Mouse (Mus musculus) 3134 (cell line): ENCODE measurements around the gene Srrm3.

ENCODE experiments used
- DNase-seq: peaks from one replicate; pipeline ENCODE4 v3.0.0-alpha.2; 2011; ENCODE audit warnings: low spot score; ENCODE audit not compliant: insufficient read length; ENCODE audit errors: extremely low read depth

The Srrm3 gene

DNA sequence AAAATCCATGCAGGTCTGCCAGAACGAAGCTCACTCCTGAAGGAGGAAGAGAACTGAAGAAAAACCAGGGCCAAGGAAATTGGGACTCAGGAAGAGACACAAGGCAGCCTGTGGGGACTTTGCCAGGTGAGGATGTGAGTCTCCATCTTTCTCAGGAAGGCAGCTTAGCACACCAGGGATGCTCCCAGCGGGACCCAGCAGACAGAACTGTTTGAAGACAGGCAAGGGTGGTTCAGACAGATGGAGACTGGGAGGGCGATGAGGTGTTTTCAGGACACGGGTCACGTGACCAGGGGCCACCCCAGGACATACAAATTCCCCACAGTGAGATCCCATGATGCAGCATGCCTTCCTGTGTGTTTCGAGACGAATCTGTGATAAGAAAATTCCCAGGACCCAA, 11.8 kb downstream of the Srrm3 start:
- DNase-seq = no peak

DNA sequence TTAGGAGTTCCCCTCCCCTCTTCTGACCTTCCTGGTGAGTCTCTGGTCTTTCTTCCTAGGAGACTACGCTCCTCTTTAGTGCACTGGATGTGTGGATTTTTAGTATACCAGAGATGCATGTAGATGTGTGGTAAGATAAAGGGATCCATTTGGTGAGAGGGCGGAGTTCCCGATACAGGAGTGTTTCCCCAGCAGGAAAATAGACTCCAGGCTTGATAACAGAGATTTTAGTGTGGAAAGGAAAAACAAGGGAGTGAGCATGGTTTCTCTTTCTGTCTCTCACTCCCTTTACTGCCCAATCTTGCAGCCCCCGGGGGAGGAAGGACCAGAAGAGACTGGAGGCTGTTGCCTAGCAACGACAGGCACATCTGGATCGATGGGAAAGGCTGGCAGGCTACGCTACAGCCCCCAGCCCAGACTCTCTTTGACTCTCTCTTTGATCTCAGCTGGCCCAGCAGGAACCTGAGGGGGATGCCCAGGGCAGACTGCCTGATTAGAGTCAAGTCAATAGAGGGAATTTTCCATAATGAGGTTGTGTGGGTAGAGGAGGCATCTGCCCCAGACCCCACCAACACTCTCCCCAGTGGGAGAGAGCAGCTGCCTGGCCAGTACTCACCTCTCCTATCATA, 15.7 kb downstream of the Srrm3 start:
- no peak for DNase-seq

DNA sequence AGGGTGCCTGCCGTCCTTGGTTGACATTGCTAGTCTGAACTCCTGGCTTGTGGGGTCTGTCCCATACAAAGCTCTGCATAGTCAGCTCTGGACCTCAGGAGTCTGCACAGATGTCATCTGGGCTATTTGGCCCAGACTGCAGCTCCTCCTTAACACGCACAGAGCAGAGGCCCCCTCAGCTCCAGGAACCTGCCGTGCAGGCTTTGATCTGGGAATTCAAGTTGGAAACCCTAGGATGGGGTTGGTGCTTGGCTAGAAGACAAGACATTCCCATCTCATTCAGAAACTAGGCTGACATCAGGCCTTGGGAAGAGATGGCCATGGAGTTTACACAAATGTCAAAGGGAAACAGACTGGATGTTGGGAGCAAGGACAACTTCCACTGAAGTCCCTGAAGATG, 17.8 kb downstream of the Srrm3 start:
- no peak for DNase-seq

DNA sequence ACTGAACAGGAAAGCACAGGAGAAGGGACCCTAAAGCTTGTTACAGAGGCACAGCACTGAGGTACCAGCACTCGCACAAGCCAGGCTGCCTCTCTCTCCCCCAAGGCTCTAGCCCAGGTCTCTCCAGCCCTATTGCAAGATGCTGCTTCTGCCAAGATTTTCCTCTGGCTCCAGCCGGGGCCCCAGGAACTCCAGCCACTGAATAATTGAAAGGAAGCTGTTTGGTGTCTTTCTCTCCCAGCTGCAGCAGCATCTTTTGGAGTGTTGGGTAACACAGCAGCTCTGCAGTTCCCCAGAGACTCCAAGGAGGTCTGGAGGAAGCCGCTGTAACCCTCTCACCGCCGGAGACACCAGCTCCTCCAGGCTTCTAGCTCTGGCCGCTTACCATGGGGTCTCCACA, 19.5 kb downstream of the Srrm3 start:
- no peak for DNase-seq

DNA sequence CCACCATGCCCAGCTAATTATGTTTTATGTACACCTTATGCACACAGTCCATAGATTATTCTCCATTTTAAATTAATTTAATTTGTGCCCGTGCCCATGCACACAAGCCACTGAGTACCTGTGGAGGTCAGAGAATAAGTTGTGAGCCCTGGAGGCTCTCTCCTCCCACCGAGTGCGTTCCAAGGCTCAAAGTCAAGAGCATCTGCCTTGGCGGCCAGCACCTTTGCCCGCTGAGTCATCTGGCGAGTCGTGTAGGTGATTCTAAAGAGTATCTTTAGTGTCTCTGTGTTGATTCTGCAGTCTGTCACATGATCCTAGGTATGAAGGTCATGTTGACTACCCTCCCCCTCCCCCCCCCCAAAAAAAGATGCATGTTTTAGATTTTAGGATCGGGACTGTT, 22.7 kb downstream of the Srrm3 start:
- no peak for DNase-seq

DNA sequence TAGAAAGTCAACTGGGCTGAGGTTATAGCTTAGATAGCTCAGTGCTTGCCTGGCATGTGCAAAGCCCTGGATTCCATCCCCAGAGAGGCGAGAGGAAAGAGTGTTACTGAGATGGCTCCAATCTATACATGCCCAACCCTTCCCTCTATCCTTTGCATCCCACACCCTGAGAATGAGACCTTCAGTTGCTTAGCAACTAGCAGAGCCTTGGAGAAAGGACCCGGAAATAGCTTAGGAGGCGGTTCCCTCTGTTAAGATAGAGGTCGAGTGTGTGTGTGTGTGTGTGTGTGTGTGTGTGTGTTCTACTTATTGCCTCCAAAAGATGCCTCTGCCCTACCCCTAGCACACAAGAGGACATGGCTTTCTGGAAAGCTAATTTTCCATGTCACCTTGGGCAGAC, 26.0 kb downstream of the Srrm3 start:
- DNase-seq = no peak

DNA sequence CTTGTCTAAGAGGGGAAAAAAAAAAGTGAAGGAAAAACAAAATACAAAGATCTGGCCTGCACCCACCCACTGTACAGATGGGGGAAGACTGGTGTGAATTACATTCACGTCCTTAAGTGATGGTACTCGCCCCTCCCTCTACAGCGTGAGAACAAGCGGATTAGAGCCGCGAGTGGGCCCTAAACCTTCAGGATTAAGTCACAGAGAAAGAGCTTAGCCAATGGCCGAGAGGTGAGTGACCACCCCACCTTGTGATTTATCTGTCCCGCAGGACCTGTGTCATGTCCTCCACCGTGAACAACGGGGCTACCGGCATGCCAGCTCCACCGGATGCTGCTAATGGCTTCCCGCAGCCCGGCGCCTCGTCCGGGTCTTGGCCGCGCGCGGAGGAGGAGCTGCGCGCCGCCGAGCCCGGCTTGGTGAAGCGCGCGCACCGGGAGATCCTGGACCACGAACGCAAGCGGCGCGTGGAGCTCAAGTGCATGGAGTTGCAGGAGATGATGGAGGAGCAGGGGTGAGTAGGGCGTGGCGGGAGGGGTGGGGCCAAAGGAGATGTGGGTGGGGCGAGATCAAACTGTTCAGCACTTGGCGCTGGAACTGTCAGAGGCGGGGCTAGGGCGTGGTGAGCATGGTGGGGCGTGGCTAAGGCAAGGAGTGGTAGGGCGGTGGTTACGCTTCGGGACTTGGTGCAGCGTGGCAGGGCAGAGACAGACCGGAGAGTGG, 28.2 kb downstream of the Srrm3 start:
- DNase-seq = no peak

DNA sequence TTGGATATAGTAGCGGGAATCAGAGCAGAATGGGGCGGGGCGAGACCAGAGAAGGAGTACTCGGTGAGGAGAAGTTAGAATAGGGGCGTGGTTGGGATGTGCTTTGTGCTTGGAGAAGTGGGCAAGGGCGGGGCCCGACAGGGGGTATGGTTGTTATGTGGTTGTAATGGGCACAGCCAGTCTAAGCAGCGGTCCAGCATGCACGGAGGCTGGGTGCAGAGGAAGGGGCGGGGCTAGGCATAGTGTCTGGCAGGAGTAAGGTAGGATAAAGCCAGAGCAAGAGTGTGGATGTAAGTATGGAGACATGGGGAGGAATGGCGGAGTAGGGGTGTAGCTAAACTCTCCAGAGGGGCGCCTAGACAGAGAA, 28.8 kb downstream of the Srrm3 start:
- no peak for DNase-seq

DNA sequence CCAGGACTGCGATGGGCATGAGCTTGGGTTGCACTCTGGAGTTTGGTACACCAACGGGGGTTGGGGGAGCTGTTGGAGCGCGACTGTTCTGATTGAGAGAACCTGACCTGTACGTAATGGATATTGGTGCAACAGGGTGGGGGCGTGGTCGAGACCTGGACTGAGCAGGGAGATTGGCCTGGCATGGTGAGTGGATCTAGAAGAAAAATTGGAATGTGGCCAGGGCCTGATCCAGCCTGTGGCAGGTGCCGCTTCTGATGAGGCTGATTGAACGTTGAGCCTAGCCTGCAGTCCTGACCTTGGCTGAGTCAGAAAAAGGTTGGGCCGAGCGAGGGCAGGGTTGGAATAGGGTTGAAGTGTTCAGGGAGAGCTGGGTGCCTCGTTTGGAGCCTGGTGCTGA, 29.3 kb downstream of the Srrm3 start:
- no peak for DNase-seq

DNA sequence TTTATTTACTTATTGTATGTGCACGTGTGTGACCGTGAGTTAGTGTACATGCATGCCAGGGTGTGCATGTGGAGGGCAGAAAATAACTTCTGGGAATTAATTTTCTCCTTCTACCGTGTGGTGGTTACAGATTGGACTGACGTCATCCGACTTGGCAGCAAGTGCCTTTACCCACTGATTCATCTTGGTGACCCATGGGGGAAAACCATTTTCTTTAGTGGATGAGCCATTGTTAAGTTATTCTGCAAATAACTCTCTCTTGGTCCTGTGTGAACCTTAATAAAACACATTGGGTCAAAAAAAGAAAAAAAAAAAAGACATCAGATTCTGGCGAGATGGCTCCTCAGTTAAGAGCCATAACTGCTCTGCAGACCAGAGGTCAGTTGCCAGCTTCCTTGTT, 35.0 kb downstream of the Srrm3 start:
- DNase-seq = peak; percentile 63

DNA sequence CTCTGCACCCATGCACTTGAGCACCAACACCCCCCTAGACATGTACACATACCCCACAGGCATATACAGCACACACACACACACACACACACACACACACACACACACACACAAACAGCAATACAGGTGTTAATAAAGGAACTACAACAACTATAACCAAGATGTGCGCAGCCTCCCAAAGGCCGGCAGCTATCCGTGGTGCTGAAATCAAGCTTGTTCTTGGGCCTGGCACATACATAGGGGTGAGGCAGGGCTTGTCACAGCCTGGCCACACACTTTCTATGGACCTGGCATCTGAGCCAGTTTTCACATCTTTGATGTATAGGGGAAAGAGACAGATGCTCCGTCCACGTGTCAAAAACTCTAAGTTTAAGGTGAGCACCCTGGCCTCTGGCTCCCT, 36.7 kb downstream of the Srrm3 start:
- no peak for DNase-seq

DNA sequence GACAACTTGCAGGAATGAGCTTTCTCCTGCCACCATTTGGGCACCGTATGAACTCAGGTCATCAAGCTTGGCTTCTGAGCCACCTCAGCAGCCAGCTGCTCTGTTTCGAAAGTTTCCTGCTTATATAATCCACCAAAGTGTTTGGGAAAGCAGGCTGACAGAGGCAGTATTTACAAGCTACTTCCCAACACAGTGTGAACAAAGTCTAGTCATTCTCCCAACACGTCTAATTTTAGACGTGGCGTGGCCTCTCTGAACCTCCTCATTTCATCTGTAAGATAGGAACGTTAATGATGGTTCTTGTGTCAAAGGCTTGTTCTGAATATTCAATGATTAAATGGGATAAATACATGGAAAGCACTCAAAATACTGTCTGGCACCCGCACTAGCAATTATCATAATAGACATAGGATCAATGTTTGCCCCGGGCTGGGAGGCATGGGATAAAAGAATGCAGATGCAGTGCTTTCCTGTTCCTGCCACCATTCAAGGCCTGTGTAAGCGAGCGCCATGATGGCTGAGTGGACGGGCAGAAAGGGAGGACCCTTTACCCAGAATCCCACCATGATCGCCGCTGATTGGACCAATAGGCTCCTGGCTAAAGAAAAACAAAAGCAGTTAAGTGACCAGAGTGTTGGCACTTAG, 39.1 kb downstream of the Srrm3 start:
- no peak for DNase-seq

DNA sequence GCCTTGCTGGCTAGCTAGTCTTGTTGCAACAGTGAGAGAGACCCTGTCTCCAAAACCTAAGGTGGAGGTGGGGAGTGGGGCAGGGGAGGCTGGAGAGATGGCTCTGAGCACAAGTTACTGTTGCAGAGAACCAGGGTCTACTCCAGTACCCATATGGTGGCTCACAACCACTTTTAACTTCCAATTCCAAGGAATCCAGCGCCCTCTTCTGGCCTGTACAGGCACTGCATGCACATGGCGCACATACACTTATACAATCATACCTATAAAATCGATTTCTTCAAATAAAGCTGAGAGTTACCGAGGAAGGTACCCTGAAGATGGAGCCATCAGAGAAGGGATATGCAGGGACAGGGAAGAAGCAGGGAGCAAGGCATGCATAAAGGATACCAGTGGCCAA, 40.8 kb downstream of the Srrm3 start:
- DNase-seq = no peak

DNA sequence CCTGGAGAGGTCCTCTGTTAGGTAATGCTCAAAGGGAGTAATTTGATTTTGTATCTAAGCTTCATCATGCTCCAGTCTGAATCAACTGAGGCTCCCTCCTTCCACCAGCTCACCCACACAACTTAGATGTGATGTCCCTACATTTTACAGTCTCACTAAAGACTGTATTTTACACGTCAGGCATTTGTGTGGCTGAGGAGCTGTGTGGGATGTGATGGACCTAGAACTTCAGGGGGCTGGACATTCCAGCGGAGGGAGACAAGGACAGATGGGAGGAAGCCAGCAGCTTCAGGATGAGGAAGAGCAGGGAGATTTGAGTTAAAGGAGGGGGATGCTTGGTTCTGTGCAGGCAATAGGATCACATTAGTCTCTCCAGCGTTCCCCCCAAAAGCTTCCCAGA, 41.2 kb downstream of the Srrm3 start:
- no peak for DNase-seq

DNA sequence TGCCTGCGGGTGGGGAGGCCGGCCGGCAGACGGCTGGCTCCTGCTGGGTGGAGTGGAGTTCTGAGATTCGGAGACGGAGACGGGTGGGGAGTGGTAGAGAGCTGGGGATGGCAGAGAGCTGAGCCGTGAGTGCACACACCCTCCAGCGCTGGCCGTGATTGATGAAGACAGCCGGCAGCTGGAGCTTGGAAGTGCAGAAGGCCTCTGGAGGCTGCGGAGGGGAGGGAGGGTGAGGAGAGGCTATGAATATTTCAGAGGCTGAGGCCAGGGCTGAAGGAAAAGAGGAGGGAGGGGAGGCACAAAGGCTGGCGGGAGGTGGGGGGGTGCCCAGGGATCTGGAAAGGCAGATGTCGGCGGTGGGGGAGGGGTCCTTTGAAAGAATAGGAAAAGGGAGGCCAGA, 44.3 kb downstream of the Srrm3 start:
- no peak for DNase-seq

DNA sequence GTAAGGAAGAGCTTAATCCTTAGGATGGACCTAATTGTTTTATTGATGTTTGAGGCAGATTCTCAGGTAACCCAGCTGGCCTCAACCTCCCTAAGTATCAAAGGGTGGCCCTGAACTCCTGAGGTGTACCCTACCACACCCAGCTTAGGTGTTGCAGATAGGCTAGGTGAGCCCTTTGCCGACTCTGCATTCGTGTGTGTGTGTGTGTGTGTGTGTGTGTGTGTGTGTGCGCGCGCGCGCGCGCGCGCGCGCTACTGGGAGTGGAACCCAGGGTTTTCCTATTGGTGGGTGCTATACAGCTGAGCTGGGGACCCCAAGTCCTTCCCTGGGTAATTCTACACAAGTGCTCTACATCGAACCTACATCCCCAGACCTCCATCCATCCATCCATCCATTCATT, 44.8 kb downstream of the Srrm3 start:
- DNase-seq = no peak

DNA sequence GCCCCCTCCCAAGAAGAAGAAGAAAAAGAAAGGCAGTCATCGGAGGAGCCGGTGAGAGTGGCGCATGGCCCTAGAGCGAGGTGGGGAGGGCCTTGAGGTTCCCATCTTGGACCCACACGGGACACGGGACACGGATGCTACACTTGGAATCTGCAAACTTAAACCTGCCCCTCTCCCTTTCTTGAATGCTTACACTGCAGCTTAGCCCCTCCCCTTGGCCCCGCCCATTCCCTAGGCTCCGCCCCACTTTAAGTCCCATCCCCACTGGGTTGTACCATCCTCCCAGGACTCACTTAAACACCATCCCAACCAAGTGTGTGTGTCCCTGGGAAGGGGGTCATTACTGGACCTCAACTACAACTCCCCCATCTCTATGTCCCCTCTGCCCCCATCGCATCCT, 45.7 kb downstream of the Srrm3 start:
- no peak for DNase-seq

DNA sequence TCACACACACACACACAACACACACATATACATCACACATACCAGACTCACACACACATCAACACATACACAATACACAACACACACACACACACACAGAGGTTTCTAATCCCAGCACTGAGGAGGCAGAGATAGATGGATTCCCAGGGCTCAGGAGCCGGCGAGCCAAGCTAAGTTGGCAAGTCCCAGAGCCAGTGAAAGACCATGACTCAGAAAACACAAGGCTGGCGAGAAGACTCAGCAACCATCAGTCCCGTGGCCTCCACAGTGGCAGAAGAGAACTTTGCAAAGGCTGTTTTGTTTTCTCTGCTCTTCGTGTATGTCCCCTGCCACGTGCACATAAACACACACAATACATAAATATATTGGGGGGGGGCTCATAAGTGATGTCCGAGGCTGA, 47.0 kb downstream of the Srrm3 start:
- no peak for DNase-seq

DNA sequence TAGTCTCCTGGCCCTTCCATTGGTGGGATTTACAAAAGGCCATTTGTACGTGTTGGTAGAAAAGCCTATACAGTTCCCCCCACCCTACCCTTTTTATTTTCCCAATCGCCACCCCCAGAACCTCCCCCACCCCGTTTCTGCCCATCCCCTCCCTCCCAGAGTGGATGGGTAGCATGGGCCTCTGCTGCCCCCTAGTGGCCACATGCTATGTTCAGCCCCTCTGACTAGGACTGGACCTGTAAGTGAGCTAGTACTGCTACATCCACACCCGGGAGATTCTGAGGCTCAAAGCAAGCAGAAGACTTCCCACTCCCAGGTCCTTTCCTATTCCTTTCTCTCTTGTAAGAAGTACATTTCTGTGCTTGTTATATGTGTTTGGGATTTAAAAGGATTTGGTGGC, 48.5 kb downstream of the Srrm3 start:
- no peak for DNase-seq

DNA sequence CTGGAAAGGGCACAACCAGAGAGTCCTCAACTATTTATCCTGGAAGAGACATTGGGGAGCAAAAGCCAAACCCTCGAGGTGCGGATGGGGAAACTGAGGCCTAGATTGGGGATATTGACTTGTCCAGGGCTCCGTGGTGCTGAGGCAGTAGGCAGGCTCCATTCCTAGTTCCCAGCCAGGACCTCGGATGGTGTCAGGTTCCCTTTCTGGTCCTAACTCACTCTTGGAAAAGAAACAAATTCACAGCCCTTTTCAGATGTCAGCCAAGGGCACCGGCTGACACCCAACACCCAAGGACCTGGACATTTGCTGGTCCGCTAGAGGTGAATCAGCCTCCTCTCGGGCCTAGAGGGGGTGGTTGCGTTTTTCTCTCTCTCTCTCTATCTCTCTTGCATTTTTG, 60.0 kb downstream of the Srrm3 start:
- DNase-seq = no peak

DNA sequence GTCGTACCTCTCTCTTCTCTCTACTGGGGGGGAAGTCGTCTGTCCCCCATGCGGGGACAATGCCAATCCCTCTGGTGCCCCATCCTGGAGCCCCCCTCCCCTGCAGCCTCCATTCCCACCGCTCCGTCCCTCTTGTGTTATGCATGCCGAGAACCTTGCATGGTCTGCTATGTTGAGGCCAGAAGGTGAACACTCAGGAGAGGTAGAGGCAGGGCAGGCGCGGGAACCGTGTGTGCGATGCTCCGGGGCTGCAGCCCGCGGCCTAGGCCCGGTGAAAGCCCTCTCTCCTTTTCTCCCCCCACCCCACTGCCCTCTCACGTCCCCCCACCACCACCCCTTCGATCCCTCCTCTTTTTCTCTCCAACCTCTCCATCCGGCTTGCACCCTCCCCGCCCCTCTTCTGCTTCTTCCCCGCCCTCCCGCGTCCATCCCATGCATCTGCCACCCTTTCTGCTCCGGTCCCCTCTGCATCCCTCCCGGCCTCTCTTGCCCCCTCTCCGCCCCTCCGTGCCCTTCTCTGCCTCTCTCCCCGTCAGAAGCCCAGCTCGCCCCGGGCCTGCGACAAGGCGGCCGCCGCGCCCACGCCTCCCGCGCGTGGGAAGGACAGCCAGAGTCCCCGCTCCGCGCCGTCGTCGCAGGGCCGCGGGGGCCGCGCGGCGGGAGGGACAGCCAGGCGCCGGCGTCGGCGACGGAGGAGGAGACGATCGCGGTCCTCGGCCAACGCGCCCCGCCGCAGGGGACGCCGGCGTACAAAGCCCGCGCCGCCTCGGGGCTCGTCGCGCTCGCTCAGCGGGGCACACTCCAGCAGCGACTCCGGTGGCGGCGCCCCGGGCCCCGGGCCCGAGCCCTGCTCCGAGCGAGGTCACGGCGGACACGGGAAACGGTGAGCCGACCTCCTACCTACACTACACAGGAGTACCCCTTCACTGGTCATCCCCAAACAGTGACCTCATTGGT, 61.2 kb downstream of the Srrm3 start:
- DNase-seq = no peak
